Mouse (Mus musculus) bone marrow, adult 2 months (tissue): ENCODE data around the gene Nccrp1.

Source experiments
- CTCF ChIP-seq: fragments of 200-500 bp; IDR thresholded peaks from 2 replicates; pipeline ENCODE4 v1.5.1; 2011; ENCODE audit warnings: low read length, control low read depth; ENCODE audit not compliant: control insufficient read depth, insufficient read depth
- POLR2A ChIP-seq: fragments of 200-500 bp; IDR thresholded peaks from 2 replicates; pipeline ENCODE4 v1.6.1; 2011; ENCODE audit warnings: low read depth, mild to moderate bottlenecking, control low read depth, low read length, borderline replicate concordance; ENCODE audit not compliant: control insufficient read depth

DNA sequence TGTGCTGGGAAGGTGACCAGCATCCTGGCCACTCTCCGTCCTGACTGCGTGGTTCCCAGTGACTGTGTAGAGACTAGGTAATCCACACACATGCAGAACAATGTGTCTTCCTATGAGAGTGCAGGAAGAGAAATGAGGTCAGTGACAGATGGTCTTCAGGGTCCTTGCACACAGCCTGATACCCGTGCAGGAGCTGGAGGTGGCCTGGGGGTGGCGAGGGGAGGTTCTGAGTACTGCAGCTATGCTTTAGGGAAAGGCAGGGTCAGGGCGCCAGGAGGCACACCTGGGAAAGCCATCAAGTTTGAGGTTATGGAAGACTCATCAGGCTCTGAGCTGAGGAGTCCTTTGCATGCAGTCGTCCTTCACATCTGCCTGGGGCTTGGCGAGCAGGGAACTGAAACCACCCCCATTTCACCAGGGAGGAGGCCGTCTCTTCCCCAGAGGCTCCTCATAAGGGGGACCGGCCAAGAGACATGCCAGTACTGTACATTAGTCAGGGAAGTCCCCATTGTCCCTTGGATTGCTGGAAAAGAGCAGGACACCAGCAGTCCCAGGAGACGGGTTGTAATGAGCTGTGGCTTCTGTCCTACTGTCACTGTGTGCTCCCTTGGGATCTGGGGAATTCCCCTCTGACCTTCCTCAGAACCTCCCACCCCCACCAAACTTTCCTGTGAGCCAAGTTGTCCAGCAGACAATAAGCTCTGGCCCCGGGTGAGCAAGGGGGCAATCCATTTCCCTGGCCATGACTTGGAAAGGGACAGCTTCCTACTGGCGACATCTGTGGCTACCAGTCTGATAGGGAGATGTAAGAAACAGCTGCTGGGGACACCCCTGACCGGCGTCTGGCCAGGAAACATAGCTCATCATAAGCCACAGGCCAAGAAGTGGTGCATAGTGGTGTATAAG, 46.4 kb upstream of the Nccrp1 start:
- TF ChIP-seq CTCF (no peak), POLR2A (no peak)
